18 mouse cellular contexts compared by ENCODE assay signal in genomic region chr13:103344749-103345148, GRCm38 (mm10). TPM values are rescaled to one million over a fixed set of nuclear protein-coding genes. Genes with fewer than 3 reads are reported as not detected.
DNase-seq lines count a peak whose midpoint lies in the region; ATAC-seq lines count a peak whose summit lies in the region.
"Had no signal": no experiment of that assay in that cellular context is flagged by ENCODE, and none has a peak within 500 bp of the region (broad histone marks: within the 10 kb centered on the region; RNA-seq: fewer than 3 reads in every experiment).

No protein-coding gene starts in this region.

- no peak overlapping the region for H3K4me3 ChIP-seq in heart, embryonic 11.5 days (ENCODE audit: low read depth, low read length)
- no peak overlapping the region for H3K4me3 ChIP-seq in stomach, embryonic 16.5 days (replicated peaks; ENCODE audit: low read length)
- H3K4me3 ChIP-seq: embryonic facial prominence, embryonic 10.5 days; embryonic facial prominence, embryonic 12.5 days; forebrain, embryonic 13.5 days; forebrain, embryonic 15.5 days had no signal

- no peaks in the 10 kb centered on the region for H3K36me3 ChIP-seq in heart, embryonic 11.5 days (ENCODE audit: control insufficient read depth, insufficient read depth, low read length)
- no peaks in the 10 kb centered on the region for H3K36me3 ChIP-seq in stomach, embryonic 16.5 days (ENCODE audit: control insufficient read depth, insufficient read depth, low read length)
- H3K36me3 ChIP-seq: embryonic facial prominence, embryonic 10.5 days; embryonic facial prominence, embryonic 12.5 days; forebrain, embryonic 15.5 days had no signal

- no peaks in the 10 kb centered on the region for H3K27me3 ChIP-seq in heart, embryonic 11.5 days (ENCODE audit: control insufficient read depth, insufficient read depth, low read length)
- H3K27me3 ChIP-seq in stomach, embryonic 16.5 days (ENCODE audit: control insufficient read depth, insufficient read depth, low read length), result no peaks in the 10 kb centered on the region
- H3K27me3 ChIP-seq: embryonic facial prominence, embryonic 12.5 days; forebrain, embryonic 13.5 days; forebrain, embryonic 15.5 days had no signal

- no peaks in the 10 kb centered on the region for H3K9me3 ChIP-seq in heart, embryonic 11.5 days (replicated peaks; ENCODE audit: control insufficient read depth, low read length)
- no peaks in the 10 kb centered on the region for H3K9me3 ChIP-seq in stomach, embryonic 16.5 days (replicated peaks; ENCODE audit: control insufficient read depth, low read length)
- H3K9me3 ChIP-seq: embryonic facial prominence, embryonic 10.5 days; embryonic facial prominence, embryonic 12.5 days; forebrain, embryonic 13.5 days; forebrain, embryonic 15.5 days had no signal

- no peak for ATAC-seq in heart, embryonic 11.5 days (replicated peaks; ENCODE audit: insufficient number of reproducible peaks, low FRiP score, low TSS enrichment)
- no peak for ATAC-seq in stomach, embryonic 16.5 days (ENCODE audit: insufficient read depth, low FRiP score)
- ATAC-seq: forebrain, embryonic 13.5 days; forebrain, embryonic 15.5 days; forebrain, postnatal 0 days had no signal

- H3K4me1 ChIP-seq in heart, embryonic 11.5 days (ENCODE audit: control insufficient read depth, insufficient read depth, low read length), result no peaks in the 10 kb centered on the region
- no peaks in the 10 kb centered on the region for H3K4me1 ChIP-seq in stomach, embryonic 16.5 days (ENCODE audit: control insufficient read depth, insufficient read depth, low read length)
- H3K4me1 ChIP-seq: embryonic facial prominence, embryonic 10.5 days; embryonic facial prominence, embryonic 12.5 days; forebrain, embryonic 13.5 days; forebrain, embryonic 15.5 days had no signal

- H3K27ac ChIP-seq in heart, embryonic 11.5 days (ENCODE audit: low read depth, low read length), result no peak overlapping the region
- H3K27ac ChIP-seq in stomach, embryonic 16.5 days (ENCODE audit: low read length), result peak overlapping the region; percentile 51
- H3K27ac ChIP-seq: embryonic facial prominence, embryonic 10.5 days; embryonic facial prominence, embryonic 12.5 days; forebrain, embryonic 13.5 days; forebrain, embryonic 15.5 days had no signal

- no peak overlapping the region for H3K4me2 ChIP-seq in heart, embryonic 11.5 days
- H3K4me2 ChIP-seq in stomach, embryonic 16.5 days (ENCODE audit: low read depth, low read length), result no peak overlapping the region
- H3K4me2 ChIP-seq: embryonic facial prominence, embryonic 12.5 days; forebrain, embryonic 13.5 days; forebrain, embryonic 15.5 days had no signal

- WGBS in heart, embryonic 11.5 days (ENCODE audit: insufficient replicate concordance), result 87% methylated on average over 8 of the region's 8 CpGs
- WGBS in stomach, embryonic 16.5 days, result 94% methylated on average over 8 of the region's 8 CpGs

- H3K9ac ChIP-seq in heart, embryonic 11.5 days (ENCODE audit: low read depth, low read length), result no peak overlapping the region
- no peak overlapping the region for H3K9ac ChIP-seq in stomach, embryonic 16.5 days (ENCODE audit: low read length)
- H3K9ac ChIP-seq: embryonic facial prominence, embryonic 12.5 days; forebrain, embryonic 13.5 days; forebrain, embryonic 15.5 days; forebrain, postnatal 0 days had no signal

- peak; percentile 63 for DNase-seq in heart, adult 11 months
- DNase-seq in brain, adult 2 months (ENCODE audit: low read depth, low spot score), result peak; percentile 44
- DNase-seq in adrenal gland, postnatal 25 days, result no peak
- DNase-seq: adrenal gland, adult 2 months; adrenal gland, postnatal 10 days; adrenal gland, postnatal 36 days; cerebellum, adult 11 months; cerebellum, adult 18-20 months; cerebellum, adult 8-10 months; cerebellum, adult 9-11 months; cerebellum, postnatal 36 days; forebrain, postnatal 0 days had no signal

RNA-seq across cellular contexts. Expression of gene Mast4, which starts 10.5 kb away (rescaled TPM):
- polyA plus RNA-seq in heart, embryonic 11.5 days (2014; fragmentation: Nextera tagmentation; extraction: Ambion mirVana), result 39.3 and 45.4 TPM in 2 replicates
- polyA plus RNA-seq in stomach, embryonic 16.5 days (2015; fragmentation: Nextera tagmentation; extraction: Ambion mirVana), result 27.3 and 31.0 TPM in 2 replicates
- total RNA-seq in adrenal gland, postnatal 25 days (2021), result 72.6 and 83.7 TPM in 2 replicates
